Mouse (Mus musculus) heart, postnatal 0 days (tissue): Measurements from ENCODE around the gene Tril. TPM values are rescaled to one million over a fixed set of nuclear protein-coding genes. Genes with fewer than 3 reads are reported as not detected.

ENCODE experiments used
- ATAC-seq: fragments of 200-750 bp; cut with Nextera tagmentation; 2 replicates; pipeline ENCODE4 v1.8.0; 2017; ENCODE audit warnings: low read depth, moderate number of reproducible peaks, moderate library complexity; ENCODE audit not compliant: insufficient read depth
- DNase-seq: peaks from one replicate; pipeline ENCODE4 v3.0.0-alpha.2; 2016; ENCODE audit warnings: low spot score
- H3K27ac ChIP-seq: fragments of 300-500 bp; sonication (generic); 2 replicates; pipeline ENCODE4 v1.5.1; 2014; ENCODE audit warnings: low read depth, mild to moderate bottlenecking
- H3K27me3 ChIP-seq: fragments of 300-500 bp; sonication (generic); 2 replicates; pipeline ENCODE4 v1.6.1; 2014; ENCODE audit warnings: low read length, mixed read lengths; ENCODE audit not compliant: control insufficient read depth, insufficient read depth
- H3K36me3 ChIP-seq: fragments of 300-500 bp; sonication (generic); replicated peaks from 2 replicates; pipeline ENCODE4 v1.6.1; 2014; ENCODE audit warnings: low read length, mixed read lengths; ENCODE audit not compliant: control insufficient read depth, insufficient read depth
- H3K4me1 ChIP-seq: fragments of 300-500 bp; sonication (generic); 2 replicates; pipeline ENCODE4 v1.6.1; 2014; ENCODE audit warnings: antibody characterized with exemption; ENCODE audit not compliant: control insufficient read depth, insufficient read depth
- H3K4me2 ChIP-seq: fragments of 300-500 bp; sonication (generic); 2 replicates; pipeline ENCODE4 v1.6.1; 2014; ENCODE audit warnings: low read depth, mild to moderate bottlenecking, low read length, moderate library complexity
- H3K4me3 ChIP-seq: fragments of 300-500 bp; sonication (generic); 2 replicates; pipeline ENCODE4 v1.5.1; 2014; ENCODE audit warnings: low read depth, low read length
- H3K9ac ChIP-seq: fragments of 300-500 bp; sonication (generic); replicated peaks from 2 replicates; pipeline ENCODE4 v1.6.1; 2014; ENCODE audit warnings: low read depth, low read length, mixed read lengths
- H3K9me3 ChIP-seq: fragments of 300-500 bp; sonication (generic); replicated peaks from 2 replicates; pipeline ENCODE4 v1.6.1; 2016; ENCODE audit warnings: low read length; ENCODE audit not compliant: control insufficient read depth
- CTCF ChIP-seq: IDR thresholded peaks from 2 replicates; pipeline ENCODE4 v1.5.1; 2016; ENCODE audit warnings: antibody characterized with exemption, control low read depth, low read depth
- EP300 ChIP-seq: IDR thresholded peaks from 2 replicates; pipeline ENCODE4 v1.6.1; 2016; ENCODE audit warnings: antibody characterized with exemption, low read depth
- WGBS: fragments of 180-500 bp; shearing (Covaris S2); extraction: QIAGEN DNeasy Blood & Tissue Kit; methylation state at CpG from one replicate; pipeline ENCODE4 v1.1.7; 2014; 5-methylcytosine and 5-hydroxymethylcytosine counted together
- polyA plus RNA-seq: library from polyadenylated mRNA; unstranded; fragments of >200 nt; fragmentation: Nextera tagmentation; extraction: Ambion mirVana; gene quantifications from 2 replicates; pipeline ENCODE4 v1.2.1, GENCODE M21; 2015
- total RNA-seq: library from RNA; depleted of rRNA; stranded (reverse); fragments of >200 nt; gene quantifications from 2 replicates; pipeline ENCODE4 v1.2.3, GENCODE M21; 2014; ENCODE audit warnings: low replicate concordance

The Tril gene
- total and polyA plus RNA-seq, 2 experiments from 2014 or later = 3.9 to 6.4 TPM

DNA sequence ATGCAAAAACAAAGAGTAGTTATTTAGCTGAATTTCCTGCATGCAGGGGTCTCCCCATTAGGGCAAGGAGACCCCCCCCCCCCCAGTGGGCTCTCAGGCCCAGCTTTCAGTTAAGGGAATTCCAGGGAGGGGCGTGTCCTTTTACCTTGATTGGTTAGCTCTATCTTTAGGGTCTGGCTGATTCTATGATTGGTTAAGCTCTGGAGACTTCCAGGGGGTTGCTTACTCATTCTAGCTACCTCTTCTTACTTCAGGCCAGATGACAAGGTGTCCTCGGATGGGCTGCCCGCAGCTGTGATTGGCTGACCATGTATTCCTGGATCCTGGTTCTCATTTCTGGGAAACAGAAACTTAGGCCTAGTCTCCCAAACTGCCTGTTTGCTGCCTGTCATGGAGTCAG, 21.8 kb downstream of the Tril start:
- WGBS = 81% methylated on average over 3 of the region's 3 CpGs
- Histone ChIP-seq H3K27ac (no peak overlapping the region), H3K36me3 (no peaks in the 10 kb centered on the region), H3K4me2 (no peak overlapping the region), H3K4me3 (no peak overlapping the region), H3K27me3 (peaks cover 8% of the 10 kb centered on the region; the same call in 1 of the 2 replicates), H3K4me1 (peaks cover 6% of the 10 kb centered on the region; the same call in 1 of the 2 replicates), H3K9me3 (no peaks in the 10 kb centered on the region), H3K9ac (no peak overlapping the region)
- ATAC-seq = no peak
- TF ChIP-seq EP300 (no peak), CTCF (no peak)
- DNase-seq = no peak

DNA sequence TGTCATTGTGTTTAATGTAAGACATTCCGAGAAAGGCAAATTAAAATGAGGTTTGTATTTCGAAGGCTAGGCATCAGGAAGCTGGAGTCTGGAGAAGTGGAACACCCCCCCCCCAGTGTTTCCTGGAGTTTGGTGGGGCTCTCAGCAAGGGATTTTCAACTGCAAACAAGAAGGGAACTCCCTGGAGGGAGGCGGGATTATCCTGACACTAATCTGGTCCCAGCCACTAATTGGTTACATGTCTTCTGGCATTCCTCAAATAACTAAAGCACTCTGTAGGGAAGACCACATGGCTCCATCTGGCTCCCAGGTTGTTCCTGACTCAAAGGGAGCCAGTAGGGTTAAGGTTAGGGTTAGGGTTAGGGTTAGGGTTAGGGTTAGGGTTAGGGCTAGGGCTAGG, 23.8 kb downstream of the Tril start:
- DNase-seq (no peak), ATAC-seq (no peak)
- TF ChIP-seq CTCF (no peak), EP300 (no peak)
- Histone ChIP-seq H3K9ac (no peak overlapping the region), H3K36me3 (no peaks in the 10 kb centered on the region), H3K4me1 (peaks cover 3% of the 10 kb centered on the region; the same call in 1 of the 2 replicates), H3K27ac (no peak overlapping the region), H3K4me3 (no peak overlapping the region), H3K27me3 (peaks cover 8% of the 10 kb centered on the region; the same call in 1 of the 2 replicates), H3K4me2 (no peak overlapping the region), H3K9me3 (no peaks in the 10 kb centered on the region)
- 71% methylated on average over 3 of the region's 3 CpGs for WGBS

DNA sequence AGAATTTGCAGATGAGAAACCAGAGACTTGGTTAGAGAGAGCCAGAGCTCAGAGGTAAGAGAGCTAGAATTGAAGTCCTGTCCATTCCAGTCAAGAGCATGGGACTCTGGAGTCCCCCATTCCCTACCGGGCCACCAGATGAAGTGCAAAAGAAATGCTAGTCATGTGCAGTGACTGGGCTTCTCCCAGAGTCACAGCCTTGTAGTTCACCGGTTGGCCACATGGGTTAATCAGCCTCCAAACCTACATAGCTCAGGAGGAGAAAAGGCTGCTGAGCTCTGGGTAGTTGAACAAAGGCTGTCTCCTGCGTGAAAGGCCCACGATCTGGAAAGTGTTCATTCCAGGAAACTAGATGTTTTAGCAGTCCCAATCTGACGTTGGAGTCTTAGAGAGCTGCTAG, 24.8 kb downstream of the Tril start:
- DNase-seq = peak; percentile 48
- TF ChIP-seq CTCF (peak; percentile 64), EP300 (no peak)
- Histone ChIP-seq H3K4me1 (no peaks in the 10 kb centered on the region), H3K27ac (no peak overlapping the region), H3K9me3 (no peaks in the 10 kb centered on the region), H3K9ac (no peak overlapping the region), H3K4me3 (no peak overlapping the region), H3K4me2 (no peak overlapping the region), H3K27me3 (peaks cover 8% of the 10 kb centered on the region; the same call in 1 of the 2 replicates), H3K36me3 (no peaks in the 10 kb centered on the region)
- 18% methylated on average over 5 of the region's 5 CpGs for WGBS
- peak; percentile 83 for ATAC-seq

DNA sequence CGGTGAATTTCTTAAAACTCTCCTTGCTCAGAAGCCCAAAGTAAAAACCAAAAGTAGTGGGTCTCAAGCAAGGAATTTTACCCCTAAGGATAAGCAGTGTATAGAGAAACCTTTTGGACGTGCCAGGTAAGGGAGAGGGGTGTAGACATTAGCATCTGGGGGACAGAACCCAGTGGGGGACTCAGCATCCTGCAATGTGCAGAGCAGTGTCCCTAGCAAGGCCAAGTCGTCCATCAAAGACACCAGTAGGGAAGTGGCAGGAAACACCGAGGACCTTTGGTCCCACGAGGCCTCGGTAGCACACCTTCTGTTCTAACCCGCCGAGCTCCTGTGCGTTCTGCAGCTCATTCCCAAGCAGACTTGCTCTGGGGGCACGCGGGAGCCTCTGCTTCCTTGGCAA, 25.6 kb downstream of the Tril start:
- Histone ChIP-seq H3K36me3 (no peaks in the 10 kb centered on the region), H3K9ac (no peak overlapping the region), H3K4me3 (no peak overlapping the region), H3K4me1 (no peaks in the 10 kb centered on the region), H3K9me3 (no peaks in the 10 kb centered on the region), H3K27ac (no peak overlapping the region), H3K27me3 (peaks cover 8% of the 10 kb centered on the region; the same call in 1 of the 2 replicates), H3K4me2 (peak overlapping the region; percentile 34; the same call in 1 of the 2 replicates)
- WGBS = 33% methylated on average over 11 of the region's 11 CpGs
- no peak for ATAC-seq
- no peak for DNase-seq
- no peak for TF ChIP-seq EP300
- no peak for TF ChIP-seq CTCF

DNA sequence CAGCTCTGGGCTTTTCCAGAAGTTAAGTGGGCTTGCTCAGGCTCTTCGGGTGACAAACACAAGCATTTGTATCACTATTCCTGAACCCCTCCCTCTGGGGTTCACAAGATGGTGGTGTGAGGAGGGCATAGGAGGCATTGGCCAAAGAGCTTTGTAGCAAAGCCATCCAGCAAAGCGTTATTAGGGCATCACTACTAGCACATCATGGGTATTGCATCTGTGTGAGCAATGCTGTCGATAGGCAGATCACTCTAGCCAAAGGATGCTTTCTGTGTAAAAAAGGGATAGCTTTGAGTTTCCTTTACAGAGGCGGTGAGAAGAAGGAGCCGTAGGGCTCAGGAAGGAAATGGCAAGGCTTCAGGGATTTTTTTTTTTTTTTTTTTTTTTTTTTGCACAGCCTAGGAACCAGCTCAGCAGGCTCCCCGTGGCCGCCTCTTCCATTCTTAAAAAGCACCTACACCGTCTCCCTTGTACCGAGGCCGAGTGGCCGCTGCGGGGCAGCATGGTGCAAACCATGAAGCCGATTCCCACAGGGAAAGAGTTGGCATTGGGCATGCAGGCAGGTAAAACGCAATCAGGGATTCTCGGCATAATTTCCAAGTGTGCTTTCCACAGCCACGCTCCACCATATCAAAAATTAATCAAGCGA, 26.2 kb downstream of the Tril start:
- Histone ChIP-seq H3K9ac (no peak overlapping the region), H3K36me3 (no peaks in the 10 kb centered on the region), H3K9me3 (no peaks in the 10 kb centered on the region), H3K4me2 (peak overlapping the region; percentile 34; the same call in 1 of the 2 replicates), H3K27ac (no peak overlapping the region), H3K4me3 (no peak overlapping the region), H3K4me1 (no peaks in the 10 kb centered on the region), H3K27me3 (peaks cover 8% of the 10 kb centered on the region; the same call in 1 of the 2 replicates)
- no peak for TF ChIP-seq EP300
- peak; percentile 80 for TF ChIP-seq CTCF
- ATAC-seq (peak; percentile 72), DNase-seq (peak; percentile 59)
- WGBS = 12% methylated on average over 17 of the region's 17 CpGs
